Mouse (Mus musculus): Measurements from ENCODE around the gene Siglecf. TPM values are rescaled to one million over a fixed set of nuclear protein-coding genes. Genes with fewer than 3 reads are reported as not detected.

Gene Siglecf
- 0.24 and 0.28 TPM in 2 replicates for polyA plus RNA-seq (2015; fragmentation: Nextera tagmentation; extraction: Ambion mirVana)

DNA sequence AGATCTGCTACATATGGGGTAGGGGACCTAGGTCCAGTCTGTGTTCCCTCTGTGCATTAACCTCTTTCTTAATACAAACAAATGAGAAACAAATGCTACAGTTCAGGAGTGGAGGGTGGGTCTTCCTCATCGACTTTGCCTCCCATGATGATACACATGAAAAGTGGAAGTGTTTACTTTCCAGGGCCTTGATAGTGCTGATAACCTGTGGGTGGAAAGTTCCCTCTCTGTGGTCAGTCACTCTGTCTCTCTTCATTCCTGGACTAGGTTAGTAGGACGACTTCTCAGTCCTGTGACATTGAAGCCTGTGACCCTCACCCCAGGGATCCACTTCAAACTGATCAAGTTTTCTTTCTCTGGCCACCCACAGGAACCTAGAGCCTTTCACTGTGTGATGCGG lies at the start of gene Siglecf:
TSS of gene Siglecf (plus strand) at position 188 of the 400 bp plus-strand sequence.
- no peaks in the 10 kb centered on the region for H3K36me3 ChIP-seq (ENCODE audit: control insufficient read depth, insufficient read depth)
- no peak for ATAC-seq (replicated peaks; ENCODE audit: extremely low read depth, insufficient read depth, low FRiP score)

DNA sequence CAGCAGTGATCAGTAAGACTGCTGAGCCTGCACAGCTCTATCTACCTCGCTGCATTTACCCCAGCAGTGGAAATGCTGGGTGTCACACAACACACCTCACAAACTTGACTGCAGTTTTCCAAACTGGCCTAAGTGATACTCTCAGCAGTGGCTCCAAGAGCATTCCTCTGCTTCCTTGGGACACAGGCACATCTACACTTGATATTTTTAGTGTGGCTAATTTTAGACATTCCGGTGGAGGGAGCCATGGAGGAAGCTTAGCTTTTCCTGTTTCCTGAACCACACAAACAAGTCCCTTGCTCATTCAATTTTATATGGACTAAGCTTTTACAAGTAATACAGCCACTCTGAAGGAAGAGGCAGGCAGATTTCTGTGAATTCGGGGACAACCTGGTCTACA lies 45.9 kb upstream of the Siglecf start:
- H3K4me3 ChIP-seq (ENCODE audit: low read length) = peak overlapping the region; percentile 25
- H3K9me3 ChIP-seq (replicated peaks; ENCODE audit: control insufficient read depth, low read length) = no peaks in the 10 kb centered on the region
- no peaks in the 10 kb centered on the region for H3K27me3 ChIP-seq (ENCODE audit: control insufficient read depth, insufficient read depth, low read length)
- peak; percentile 85 for ATAC-seq (replicated peaks; ENCODE audit: extremely low read depth, insufficient read depth, low FRiP score)
- peak overlapping the region; percentile 92 for H3K27ac ChIP-seq (ENCODE audit: low read length)
- H3K9ac ChIP-seq (ENCODE audit: low read length) = peak overlapping the region; percentile 43
- peak overlapping the region; percentile 57 for H3K4me2 ChIP-seq (ENCODE audit: low read depth, low read length)
- 38% methylated on average over 3 of the region's 3 CpGs for WGBS
- H3K4me1 ChIP-seq (ENCODE audit: control insufficient read depth, insufficient read depth, low read length) = peaks cover 15% of the 10 kb centered on the region
- H3K36me3 ChIP-seq (ENCODE audit: control insufficient read depth, insufficient read depth) = peaks cover 34% of the 10 kb centered on the region

More for the DNA sequence above, at the start of gene Siglecf:
- H3K27me3 ChIP-seq (ENCODE audit: control insufficient read depth, insufficient read depth, low read length) = no peaks in the 10 kb centered on the region; the same call in 1 of the 2 replicates
- no peak within 1 kb of the TSS for H3K27ac ChIP-seq (ENCODE audit: low read length)
- H3K4me3 ChIP-seq (ENCODE audit: low read length) = no peak within 1 kb of the TSS
- 0 out of 2 replicates have a peak, but pooled peaks cover 2% of the 10 kb centered on the region for H3K4me1 ChIP-seq (ENCODE audit: control insufficient read depth, insufficient read depth, low read length)
- H3K9ac ChIP-seq (ENCODE audit: low read length) = no peak within 1 kb of the TSS
- no peaks in the 10 kb centered on the region for H3K9me3 ChIP-seq (replicated peaks; ENCODE audit: control insufficient read depth, low read length)
- no peak within 1 kb of the TSS for H3K4me2 ChIP-seq (ENCODE audit: low read depth, low read length)
- WGBS = 57% methylated on average over 3 of the region's 3 CpGs

DNA sequence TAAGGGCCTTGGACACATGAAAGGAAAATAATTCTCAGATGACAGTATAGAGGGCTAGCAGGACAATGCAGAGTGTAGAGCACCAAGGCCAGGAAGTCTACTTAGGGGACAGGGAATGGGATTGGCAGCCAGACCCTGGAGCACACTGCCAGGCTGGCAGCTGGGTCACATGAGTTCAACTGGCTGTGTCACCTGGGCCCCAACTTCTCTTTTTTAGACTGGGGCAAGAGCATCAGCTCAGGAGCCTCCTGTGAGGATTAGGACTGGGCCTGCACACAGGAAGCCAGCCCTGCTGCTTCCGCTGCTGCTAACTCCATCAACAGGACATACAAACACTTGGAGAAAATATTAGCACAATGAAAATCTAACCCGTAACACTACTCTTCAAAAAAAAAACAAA lies 42.1 kb upstream of the Siglecf start:
- Histone ChIP-seq H3K9me3 (replicated peaks; ENCODE audit: control insufficient read depth, low read length) (no peaks in the 10 kb centered on the region), H3K4me1 (ENCODE audit: control insufficient read depth, insufficient read depth, low read length) (peaks cover 28% of the 10 kb centered on the region), H3K27ac (ENCODE audit: low read length) (peak overlapping the region; percentile 14; the same call in 1 of the 2 replicates), H3K4me2 (ENCODE audit: low read depth, low read length) (no peak overlapping the region), H3K9ac (ENCODE audit: low read length) (no peak overlapping the region), H3K27me3 (ENCODE audit: control insufficient read depth, insufficient read depth, low read length) (no peaks in the 10 kb centered on the region), H3K4me3 (ENCODE audit: low read length) (no peak overlapping the region), H3K36me3 (ENCODE audit: control insufficient read depth, insufficient read depth) (peaks cover 20% of the 10 kb centered on the region)
- ATAC-seq (replicated peaks; ENCODE audit: extremely low read depth, insufficient read depth, low FRiP score) = no peak
- 73% methylated on average over 2 of the region's 2 CpGs for WGBS

DNA sequence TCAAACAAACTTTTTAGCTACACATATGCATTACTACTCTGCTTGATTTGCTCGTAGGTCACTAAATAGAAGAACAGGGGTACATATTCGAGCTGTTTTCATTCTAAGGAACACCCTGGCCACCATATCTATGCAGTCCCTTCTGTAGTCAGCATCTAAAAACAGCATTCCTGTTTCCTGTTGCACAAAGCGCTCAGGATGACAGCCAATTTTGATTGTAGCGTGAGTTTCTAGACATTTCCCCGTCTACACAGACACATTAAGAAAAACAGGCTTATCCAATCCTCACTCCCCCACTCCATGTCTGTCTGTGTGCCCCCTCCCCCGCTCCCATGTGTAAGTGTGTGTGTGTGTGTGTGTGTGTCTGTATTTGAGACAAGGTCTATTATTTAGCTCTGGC lies 39.5 kb upstream of the Siglecf start:
- H3K27me3 ChIP-seq (ENCODE audit: control insufficient read depth, insufficient read depth, low read length) = no peaks in the 10 kb centered on the region
- no peak for ATAC-seq (replicated peaks; ENCODE audit: extremely low read depth, insufficient read depth, low FRiP score)
- H3K4me1 ChIP-seq (ENCODE audit: control insufficient read depth, insufficient read depth, low read length) = peaks cover 15% of the 10 kb centered on the region
- H3K4me2 ChIP-seq (ENCODE audit: low read depth, low read length) = peak overlapping the region; percentile 77
- H3K27ac ChIP-seq (ENCODE audit: low read length) = peak overlapping the region; percentile 92
- H3K9ac ChIP-seq (ENCODE audit: low read length) = no peak overlapping the region
- peak overlapping the region; percentile 82 for H3K4me3 ChIP-seq (ENCODE audit: low read length)
- WGBS = 40% methylated on average over 6 of the region's 6 CpGs
- 0 out of 2 replicates have a peak, but pooled peaks cover 2% of the 10 kb centered on the region for H3K9me3 ChIP-seq (replicated peaks; ENCODE audit: control insufficient read depth, low read length)
- peaks cover 16% of the 10 kb centered on the region; the same call in 1 of the 2 replicates for H3K36me3 ChIP-seq (ENCODE audit: control insufficient read depth, insufficient read depth)

DNA sequence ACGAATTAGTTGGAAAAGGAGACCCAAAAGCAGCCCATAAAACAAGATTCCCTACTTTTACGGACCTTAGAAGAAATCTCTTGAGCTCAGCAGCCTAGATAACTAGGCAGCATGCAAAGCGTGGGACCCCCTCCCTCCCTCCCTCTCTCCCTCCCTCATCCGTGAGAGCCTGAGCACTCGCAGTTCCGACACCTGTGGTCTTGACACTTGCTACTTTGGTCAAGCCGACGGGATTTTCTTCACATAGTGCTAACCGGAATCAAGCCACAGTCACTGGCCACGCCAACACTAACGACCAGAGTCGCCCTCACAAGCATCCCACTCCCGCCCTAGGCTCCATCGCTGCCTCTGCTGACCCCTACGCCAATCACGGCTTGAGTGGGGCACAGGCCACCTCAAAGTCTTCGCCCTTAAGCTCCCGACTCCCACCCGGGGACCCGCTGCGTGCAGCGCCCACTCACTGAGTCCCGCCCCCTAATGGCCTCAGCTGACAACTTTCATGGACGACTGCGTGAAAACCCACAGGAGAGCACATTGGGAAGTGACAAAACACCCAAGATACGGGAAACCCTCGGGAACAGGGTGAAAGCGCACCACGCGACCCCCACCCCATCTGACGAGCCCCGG lies 38.6 kb upstream of the Siglecf start:
- Histone ChIP-seq H3K4me1 (ENCODE audit: control insufficient read depth, insufficient read depth, low read length) (peaks cover 15% of the 10 kb centered on the region), H3K4me2 (ENCODE audit: low read depth, low read length) (peak overlapping the region; percentile 77), H3K27ac (ENCODE audit: low read length) (peak overlapping the region; percentile 92), H3K27me3 (ENCODE audit: control insufficient read depth, insufficient read depth, low read length) (no peaks in the 10 kb centered on the region), H3K4me3 (ENCODE audit: low read length) (peak overlapping the region; percentile 82), H3K9me3 (replicated peaks; ENCODE audit: control insufficient read depth, low read length) (0 out of 2 replicates have a peak, but pooled peaks cover 2% of the 10 kb centered on the region), H3K9ac (ENCODE audit: low read length) (peak overlapping the region; percentile 84), H3K36me3 (ENCODE audit: control insufficient read depth, insufficient read depth) (peaks cover 10% of the 10 kb centered on the region; the same call in 1 of the 2 replicates)
- peak; percentile 59 for ATAC-seq (replicated peaks; ENCODE audit: extremely low read depth, insufficient read depth, low FRiP score)
- 1% methylated on average over 32 of the region's 32 CpGs for WGBS

DNA sequence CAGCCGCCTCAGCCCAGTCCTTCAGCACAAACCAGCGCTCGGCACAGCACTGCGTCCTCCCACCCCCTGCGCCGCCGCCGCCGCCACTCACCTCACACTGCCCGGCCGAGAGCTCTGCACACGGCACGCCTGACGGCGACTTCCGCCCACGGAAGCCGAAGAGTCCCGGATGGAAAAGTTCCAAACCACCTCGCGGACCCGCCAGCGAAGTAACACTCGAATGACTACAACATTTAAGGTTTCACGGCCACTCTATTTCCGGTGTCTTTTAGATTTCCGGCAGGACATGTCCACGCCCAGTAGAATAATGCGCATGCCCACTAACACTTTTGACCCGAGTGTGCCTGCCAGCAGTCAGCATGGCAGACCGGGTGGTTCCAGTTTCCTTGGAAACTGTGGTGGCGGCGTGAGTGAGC lies 38.1 kb upstream of the Siglecf start, which contains the start of gene Zfp715:
TSS of gene Zfp715 (minus strand) at position 282 of the 416 bp plus-strand sequence.
- WGBS = under 1% methylated on average over 33 of the region's 33 CpGs
- Histone ChIP-seq H3K4me2 (ENCODE audit: low read depth, low read length) (peak within 1 kb of the TSS; percentile 77), H3K27me3 (ENCODE audit: control insufficient read depth, insufficient read depth, low read length) (no peaks in the 10 kb centered on the region), H3K36me3 (ENCODE audit: control insufficient read depth, insufficient read depth) (peaks cover 9% of the 10 kb centered on the region; the same call in 1 of the 2 replicates), H3K9me3 (replicated peaks; ENCODE audit: control insufficient read depth, low read length) (0 out of 2 replicates have a peak, but pooled peaks cover 2% of the 10 kb centered on the region), H3K27ac (ENCODE audit: low read length) (peak within 1 kb of the TSS; percentile 92), H3K4me1 (ENCODE audit: control insufficient read depth, insufficient read depth, low read length) (peaks cover 15% of the 10 kb centered on the region), H3K4me3 (ENCODE audit: low read length) (peak within 1 kb of the TSS; percentile 82), H3K9ac (ENCODE audit: low read length) (peak within 1 kb of the TSS; percentile 84)
- peak; percentile 91 for ATAC-seq (replicated peaks; ENCODE audit: extremely low read depth, insufficient read depth, low FRiP score)

DNA sequence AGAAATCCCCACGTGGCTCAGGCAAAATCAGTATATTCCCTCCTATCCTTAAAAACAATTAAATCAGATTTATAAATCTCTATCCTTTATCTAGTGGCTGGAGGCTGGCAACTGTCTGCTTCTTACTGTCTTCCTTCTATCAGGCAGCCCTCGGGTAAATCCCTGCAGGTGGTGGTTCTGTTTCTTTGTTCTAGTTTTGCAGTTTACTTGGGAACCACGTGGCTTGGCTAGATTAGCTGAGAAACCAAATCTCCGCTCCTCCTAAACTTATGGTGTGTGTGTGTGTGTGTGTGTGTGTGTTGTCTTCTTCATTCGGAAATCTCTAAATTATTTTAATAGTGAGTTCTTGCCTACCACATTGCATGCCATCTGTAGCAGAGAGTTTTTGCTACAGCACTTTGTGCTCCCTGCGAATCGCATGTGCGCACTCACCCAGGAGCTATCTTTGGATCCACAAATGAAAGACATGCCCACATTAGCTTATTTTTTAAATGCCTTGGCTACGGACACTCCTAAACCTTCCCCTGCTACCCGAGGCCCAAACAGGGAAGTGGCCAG lies 24.8 kb upstream of the Siglecf start:
- H3K4me3 ChIP-seq (ENCODE audit: low read length) = no peak overlapping the region
- no peaks in the 10 kb centered on the region for H3K27me3 ChIP-seq (ENCODE audit: control insufficient read depth, insufficient read depth, low read length)
- H3K9ac ChIP-seq (ENCODE audit: low read length) = no peak overlapping the region
- H3K9me3 ChIP-seq (replicated peaks; ENCODE audit: control insufficient read depth, low read length) = no peaks in the 10 kb centered on the region
- no peaks in the 10 kb centered on the region for H3K36me3 ChIP-seq (ENCODE audit: control insufficient read depth, insufficient read depth)
- no peak overlapping the region for H3K27ac ChIP-seq (ENCODE audit: low read length)
- no peak for ATAC-seq (replicated peaks; ENCODE audit: extremely low read depth, insufficient read depth, low FRiP score)
- no peaks in the 10 kb centered on the region for H3K4me1 ChIP-seq (ENCODE audit: control insufficient read depth, insufficient read depth, low read length)
- 48% methylated on average over 10 of the region's 10 CpGs for WGBS
- H3K4me2 ChIP-seq (ENCODE audit: low read depth, low read length) = no peak overlapping the region

DNA sequence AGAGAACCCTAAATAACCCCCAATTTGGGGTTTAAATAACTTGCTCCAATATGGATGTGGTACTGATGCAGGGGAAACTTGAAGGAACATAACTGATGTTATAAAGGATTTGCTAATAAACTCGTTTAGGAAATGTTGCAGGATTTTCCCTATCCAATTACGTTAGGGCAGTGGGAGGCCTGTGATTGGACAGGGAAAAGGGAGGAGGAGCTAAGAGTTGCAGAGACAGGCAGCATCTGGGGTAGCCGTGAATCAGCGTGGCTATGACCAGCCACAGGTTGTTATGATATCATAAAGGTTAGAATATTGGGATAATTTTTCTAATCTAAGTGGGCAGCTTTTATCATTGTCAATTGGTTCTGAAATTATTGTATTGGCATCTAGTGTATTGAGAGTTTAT lies 23.0 kb upstream of the Siglecf start:
- Histone ChIP-seq H3K4me1 (ENCODE audit: control insufficient read depth, insufficient read depth, low read length) (no peaks in the 10 kb centered on the region), H3K27me3 (ENCODE audit: control insufficient read depth, insufficient read depth, low read length) (no peaks in the 10 kb centered on the region), H3K9me3 (replicated peaks; ENCODE audit: control insufficient read depth, low read length) (no peaks in the 10 kb centered on the region), H3K9ac (ENCODE audit: low read length) (no peak overlapping the region), H3K36me3 (ENCODE audit: control insufficient read depth, insufficient read depth) (no peaks in the 10 kb centered on the region), H3K27ac (ENCODE audit: low read length) (no peak overlapping the region), H3K4me2 (ENCODE audit: low read depth, low read length) (no peak overlapping the region), H3K4me3 (ENCODE audit: low read length) (no peak overlapping the region)
- 58% methylated on average over 4 of the region's 4 CpGs for WGBS
- no peak for ATAC-seq (replicated peaks; ENCODE audit: extremely low read depth, insufficient read depth, low FRiP score)

DNA sequence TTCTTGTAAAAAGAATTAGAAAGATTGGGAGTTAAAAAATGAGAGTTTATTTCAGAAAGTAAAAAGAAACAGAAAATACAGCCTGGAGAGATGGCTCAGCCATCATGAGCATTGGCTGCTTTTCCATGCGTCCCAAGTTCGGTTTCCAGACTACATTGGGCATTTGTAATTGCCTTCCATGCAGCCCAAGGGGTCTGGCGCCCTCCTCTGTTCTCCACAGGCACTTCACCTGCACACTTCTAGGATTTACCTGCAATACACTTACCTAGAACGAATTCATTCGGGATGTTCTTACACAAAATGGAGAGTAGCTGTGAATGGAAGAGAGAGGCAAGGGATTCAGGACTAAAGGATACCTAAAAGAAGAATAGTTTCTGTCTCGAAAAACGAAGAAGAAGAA lies 17.9 kb upstream of the Siglecf start:
- Histone ChIP-seq H3K27me3 (ENCODE audit: control insufficient read depth, insufficient read depth, low read length) (no peaks in the 10 kb centered on the region), H3K9me3 (replicated peaks; ENCODE audit: control insufficient read depth, low read length) (no peaks in the 10 kb centered on the region), H3K9ac (ENCODE audit: low read length) (no peak overlapping the region), H3K27ac (ENCODE audit: low read length) (no peak overlapping the region), H3K4me2 (ENCODE audit: low read depth, low read length) (no peak overlapping the region), H3K36me3 (ENCODE audit: control insufficient read depth, insufficient read depth) (no peaks in the 10 kb centered on the region), H3K4me1 (ENCODE audit: control insufficient read depth, insufficient read depth, low read length) (no peaks in the 10 kb centered on the region), H3K4me3 (ENCODE audit: low read length) (no peak overlapping the region)
- no peak for ATAC-seq (replicated peaks; ENCODE audit: extremely low read depth, insufficient read depth, low FRiP score)
- WGBS = 27% methylated on average over 5 of the region's 7 CpGs

Data from heart, embryonic 16.5 days (tissue).